Mouse (Mus musculus) intestine, postnatal 0 days (tissue): ENCODE measurements at regions not wholly inside any gene's neighbourhood (a gene's known extent, or its start where the extent isn't known, plus 50 kb on each side); places are given as distances from the start of the nearest gene placed in this dataset.

Source experiments
- ATAC-seq: fragments of 200-750 bp; cut with Nextera tagmentation; 2 replicates; pipeline ENCODE4 v1.8.0; 2017; ENCODE audit warnings: mild to moderate bottlenecking, moderate TSS enrichment, moderate library complexity
- H3K27ac ChIP-seq: fragments of 300-500 bp; sonication (generic); 2 replicates; pipeline ENCODE4 v1.5.1; 2014; ENCODE audit warnings: mild to moderate bottlenecking, low read depth, low read length, moderate library complexity
- H3K27me3 ChIP-seq: fragments of 300-500 bp; sonication (generic); replicated peaks from 2 replicates; pipeline ENCODE4 v1.6.1; 2014; ENCODE audit warnings: low read length, mixed read lengths; ENCODE audit not compliant: control insufficient read depth, insufficient read depth
- H3K36me3 ChIP-seq: fragments of 300-500 bp; sonication (generic); 2 replicates; pipeline ENCODE4 v1.6.1; 2014; ENCODE audit warnings: mild to moderate bottlenecking, moderate library complexity; ENCODE audit not compliant: control insufficient read depth, insufficient read depth
- H3K4me1 ChIP-seq: fragments of 300-500 bp; sonication (generic); replicated peaks from 2 replicates; pipeline ENCODE4 v1.6.1; 2014; ENCODE audit warnings: antibody characterized with exemption, low read length, mixed read lengths; ENCODE audit not compliant: control insufficient read depth, insufficient read depth
- H3K4me2 ChIP-seq: fragments of 300-500 bp; sonication (generic); replicated peaks from 2 replicates; pipeline ENCODE4 v1.6.1; 2014; ENCODE audit warnings: low read depth, mild to moderate bottlenecking, moderate library complexity
- H3K4me3 ChIP-seq: fragments of 300-500 bp; sonication (generic); 2 replicates; pipeline ENCODE4 v1.5.1; 2014; ENCODE audit warnings: low read depth, low read length
- H3K9ac ChIP-seq: fragments of 300-500 bp; sonication (generic); 2 replicates; pipeline ENCODE4 v1.6.1; 2014; ENCODE audit warnings: mild to moderate bottlenecking, low read depth, low read length
- H3K9me3 ChIP-seq: fragments of 300-500 bp; sonication (generic); 2 replicates; pipeline ENCODE4 v1.6.1; 2016; ENCODE audit warnings: mixed run types; ENCODE audit not compliant: control insufficient read depth
- CTCF ChIP-seq: sonication (generic); IDR thresholded peaks from 2 replicates; pipeline ENCODE4 v1.5.1; 2016; ENCODE audit warnings: low read depth, mild to moderate bottlenecking, control low read depth, antibody characterized with exemption, moderate library complexity
- WGBS: fragments of 180-500 bp; shearing (Covaris S2); extraction: QIAGEN DNeasy Blood & Tissue Kit; methylation state at CpG from one replicate; pipeline ENCODE4 v1.1.7; 2014; 5-methylcytosine and 5-hydroxymethylcytosine counted together

- TF ChIP-seq CTCF, result peak; percentile 49
- Histone ChIP-seq H3K36me3 (no peaks in the 10 kb centered on the region), H3K4me1 (no peaks in the 10 kb centered on the region), H3K9me3 (no peaks in the 10 kb centered on the region), H3K4me2 (no peak overlapping the region), H3K27me3 (no peaks in the 10 kb centered on the region), H3K4me3 (no peak overlapping the region), H3K9ac (no peak overlapping the region), H3K27ac (no peak overlapping the region)
- ATAC-seq, result no peak
Observed at GRCm38 (mm10) chr10:35654548-35655180, 57.0 kb downstream of the Amd2 start.

GRCm38 (mm10) chr10:35649930-35650329 lies 61.8 kb downstream of the Amd2 start:
- Histone ChIP-seq H3K27me3 (no peaks in the 10 kb centered on the region), H3K4me2 (no peak overlapping the region), H3K9me3 (no peaks in the 10 kb centered on the region), H3K27ac (no peak overlapping the region), H3K4me3 (no peak overlapping the region), H3K4me1 (no peaks in the 10 kb centered on the region), H3K9ac (no peak overlapping the region), H3K36me3 (no peaks in the 10 kb centered on the region)
- 55% methylated on average over 2 of the region's 2 CpGs for WGBS
- TF ChIP-seq CTCF, result no peak
- ATAC-seq, result no peak

GRCm38 (mm10) chr10:35620853-35621252 lies 90.8 kb downstream of the Amd2 start:
- 89% methylated on average over 1 of the region's 1 CpGs for WGBS
- no peak overlapping the region for H3K9ac ChIP-seq
- no peak overlapping the region for H3K4me3 ChIP-seq
- H3K4me1 ChIP-seq, result no peaks in the 10 kb centered on the region
- no peaks in the 10 kb centered on the region for H3K36me3 ChIP-seq
- ATAC-seq, result no peak
- no peak for TF ChIP-seq CTCF
- no peak overlapping the region for H3K4me2 ChIP-seq
- no peak overlapping the region for H3K27ac ChIP-seq
- no peaks in the 10 kb centered on the region for H3K9me3 ChIP-seq
- no peaks in the 10 kb centered on the region for H3K27me3 ChIP-seq

GRCm38 (mm10) chr10:35586251-35586650 lies 125.4 kb downstream of the Amd2 start:
- Histone ChIP-seq H3K9ac (no peak overlapping the region), H3K36me3 (no peaks in the 10 kb centered on the region), H3K4me3 (no peak overlapping the region), H3K27me3 (no peaks in the 10 kb centered on the region), H3K4me2 (no peak overlapping the region), H3K9me3 (no peaks in the 10 kb centered on the region), H3K4me1 (no peaks in the 10 kb centered on the region), H3K27ac (no peak overlapping the region)
- no peak for ATAC-seq
- 94% methylated on average over 1 of the region's 1 CpGs for WGBS
- TF ChIP-seq CTCF, result no peak
